Mouse (Mus musculus): ENCODE results near the gene Gpr155. TPM values are rescaled to one million over a fixed set of nuclear protein-coding genes. Genes with fewer than 3 reads are reported as not detected.

Gpr155 gene
- polyA plus RNA-seq, 1 experiment: 1.1 TPM

GRCm38 (mm10) chr2:73419285-73419684, 32.9 kb upstream of the Gpr155 start:
- TF ChIP-seq CTCF (IDR thresholded peaks at IDR 0.05; ENCODE audit: control insufficient read depth, insufficient read depth, insufficient replicate concordance, low read depth, low read length): no peak; the same call in 1 of the 2 replicates
- Histone ChIP-seq H3K4me3 (ENCODE audit: control insufficient read depth, low read depth, low read length) (no peak overlapping the region), H3K36me3 (ENCODE audit: control insufficient read depth, insufficient read depth, low read length) (no peaks in the 10 kb centered on the region), H3K4me1 (ENCODE audit: control insufficient read depth, insufficient read depth, low read length) (no peaks in the 10 kb centered on the region), H3K27ac (ENCODE audit: control insufficient read depth, insufficient read depth, low read depth, low read length) (no peak overlapping the region), H3K27me3 (ENCODE audit: control insufficient read depth, insufficient read depth, low read length) (no peaks in the 10 kb centered on the region)

DNA sequence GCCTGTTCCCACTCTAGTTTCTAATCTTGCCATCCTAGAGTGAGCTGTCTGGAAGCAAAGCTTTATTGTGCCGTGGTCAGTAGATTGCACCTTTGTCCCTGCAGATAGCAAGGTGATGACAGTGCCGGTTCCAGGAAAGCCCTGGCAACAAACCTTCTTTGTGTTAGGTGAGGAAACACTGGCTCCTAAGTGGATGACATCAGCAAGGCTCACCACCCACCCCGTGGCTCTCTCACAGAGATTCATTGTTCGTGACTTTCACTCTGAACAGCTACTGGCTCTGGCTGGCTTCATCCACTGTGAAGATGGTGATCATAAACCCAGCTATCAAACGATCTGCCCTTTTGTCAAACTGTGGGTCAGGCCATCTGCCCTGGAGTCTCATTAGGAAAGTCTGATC, 29.5 kb upstream of the Gpr155 start:
- Histone ChIP-seq H3K36me3 (ENCODE audit: control insufficient read depth, insufficient read depth, low read length) (no peaks in the 10 kb centered on the region), H3K4me3 (ENCODE audit: control insufficient read depth, low read depth, low read length) (no peak overlapping the region), H3K4me1 (ENCODE audit: control insufficient read depth, insufficient read depth, low read length) (no peaks in the 10 kb centered on the region), H3K27ac (ENCODE audit: control insufficient read depth, insufficient read depth, low read depth, low read length) (no peak overlapping the region), H3K27me3 (ENCODE audit: control insufficient read depth, insufficient read depth, low read length) (no peaks in the 10 kb centered on the region)
- TF ChIP-seq POLR2A (IDR thresholded peaks at IDR 0.05; ENCODE audit: control insufficient read depth, low read depth, low read length) (no peak), CTCF (IDR thresholded peaks at IDR 0.05; ENCODE audit: control insufficient read depth, insufficient read depth, insufficient replicate concordance, low read depth, low read length) (no peak)

- TF ChIP-seq CTCF (IDR thresholded peaks at IDR 0.05; ENCODE audit: control insufficient read depth, insufficient read depth, insufficient replicate concordance, low read depth, low read length): no peak
- TF ChIP-seq POLR2A (IDR thresholded peaks at IDR 0.05; ENCODE audit: control insufficient read depth, low read depth, low read length): no peak
- Histone ChIP-seq H3K4me3 (ENCODE audit: control insufficient read depth, low read depth, low read length) (no peak overlapping the region), H3K27ac (ENCODE audit: control insufficient read depth, insufficient read depth, low read depth, low read length) (no peak overlapping the region), H3K4me1 (ENCODE audit: control insufficient read depth, insufficient read depth, low read length) (no peaks in the 10 kb centered on the region), H3K27me3 (ENCODE audit: control insufficient read depth, insufficient read depth, low read length) (no peaks in the 10 kb centered on the region), H3K36me3 (ENCODE audit: control insufficient read depth, insufficient read depth, low read length) (no peaks in the 10 kb centered on the region)
Observed at GRCm38 (mm10) chr2:73410076-73410475, 23.7 kb upstream of the Gpr155 start.

DNA sequence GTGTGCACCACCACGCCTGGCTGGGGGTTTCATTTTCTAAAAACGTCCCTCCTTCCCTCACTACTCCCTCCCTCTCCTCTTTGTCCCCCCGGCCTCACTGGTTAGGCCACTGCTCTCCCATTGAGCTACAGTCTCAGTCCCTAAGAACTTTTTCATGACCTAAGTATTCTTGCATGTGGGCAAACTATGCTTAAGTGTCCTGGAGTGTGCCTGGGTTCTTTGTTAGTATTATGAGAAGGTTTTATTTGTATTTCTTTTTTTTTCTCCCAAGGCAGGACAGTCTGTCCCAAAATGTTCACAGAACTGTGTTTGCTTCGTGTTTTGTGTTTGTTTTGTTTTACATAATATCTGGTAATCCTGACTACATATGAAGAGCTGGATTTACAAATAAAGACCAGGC, 21.3 kb upstream of the Gpr155 start:
- no peak for TF ChIP-seq POLR2A (IDR thresholded peaks at IDR 0.05; ENCODE audit: control insufficient read depth, low read depth, low read length)
- TF ChIP-seq CTCF (IDR thresholded peaks at IDR 0.05; ENCODE audit: control insufficient read depth, insufficient read depth, insufficient replicate concordance, low read depth, low read length): no peak
- Histone ChIP-seq H3K4me3 (ENCODE audit: control insufficient read depth, low read depth, low read length) (no peak overlapping the region), H3K4me1 (ENCODE audit: control insufficient read depth, insufficient read depth, low read length) (no peaks in the 10 kb centered on the region; the same call in 1 of the 2 replicates), H3K27me3 (ENCODE audit: control insufficient read depth, insufficient read depth, low read length) (no peaks in the 10 kb centered on the region), H3K36me3 (ENCODE audit: control insufficient read depth, insufficient read depth, low read length) (no peaks in the 10 kb centered on the region), H3K27ac (ENCODE audit: control insufficient read depth, insufficient read depth, low read depth, low read length) (no peak overlapping the region)

DNA sequence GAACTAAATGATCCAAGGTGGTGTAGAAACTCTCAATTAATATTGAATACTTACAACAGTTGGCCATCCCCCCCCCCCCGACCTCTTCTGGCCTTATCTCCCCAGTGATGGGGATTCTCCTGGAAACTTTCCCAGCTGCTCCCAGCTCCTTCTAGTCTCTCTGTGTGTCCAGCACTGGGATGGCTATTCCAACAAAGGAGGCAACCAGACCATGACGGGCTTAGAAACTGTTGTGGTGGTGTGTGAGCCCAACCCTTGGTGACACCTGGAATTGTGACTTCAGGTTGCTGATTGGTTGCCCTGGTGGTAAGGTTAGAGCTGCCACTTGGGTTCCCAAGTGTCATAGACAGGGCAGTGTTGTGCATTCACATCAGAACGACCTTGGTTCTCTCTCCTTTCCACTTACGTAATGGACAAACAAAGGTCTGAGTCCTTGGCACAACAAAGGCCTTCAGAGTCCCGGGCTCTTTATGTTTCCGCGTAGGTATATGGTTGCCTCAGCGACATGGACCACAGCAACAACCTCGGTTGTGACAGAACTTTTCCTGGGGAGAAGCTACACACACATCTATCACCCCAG, 20.1 kb upstream of the Gpr155 start:
- no peaks in the 10 kb centered on the region; the same call in 1 of the 2 replicates for H3K4me1 ChIP-seq (ENCODE audit: control insufficient read depth, insufficient read depth, low read length)
- H3K36me3 ChIP-seq (ENCODE audit: control insufficient read depth, insufficient read depth, low read length): no peaks in the 10 kb centered on the region
- H3K4me3 ChIP-seq (ENCODE audit: control insufficient read depth, low read depth, low read length): no peak overlapping the region
- H3K27ac ChIP-seq (ENCODE audit: control insufficient read depth, insufficient read depth, low read depth, low read length): no peak overlapping the region
- no peaks in the 10 kb centered on the region for H3K27me3 ChIP-seq (ENCODE audit: control insufficient read depth, insufficient read depth, low read length)
- TF ChIP-seq CTCF (IDR thresholded peaks at IDR 0.05; ENCODE audit: control insufficient read depth, insufficient read depth, insufficient replicate concordance, low read depth, low read length) (no peak), POLR2A (IDR thresholded peaks at IDR 0.05; ENCODE audit: control insufficient read depth, low read depth, low read length) (no peak)

DNA sequence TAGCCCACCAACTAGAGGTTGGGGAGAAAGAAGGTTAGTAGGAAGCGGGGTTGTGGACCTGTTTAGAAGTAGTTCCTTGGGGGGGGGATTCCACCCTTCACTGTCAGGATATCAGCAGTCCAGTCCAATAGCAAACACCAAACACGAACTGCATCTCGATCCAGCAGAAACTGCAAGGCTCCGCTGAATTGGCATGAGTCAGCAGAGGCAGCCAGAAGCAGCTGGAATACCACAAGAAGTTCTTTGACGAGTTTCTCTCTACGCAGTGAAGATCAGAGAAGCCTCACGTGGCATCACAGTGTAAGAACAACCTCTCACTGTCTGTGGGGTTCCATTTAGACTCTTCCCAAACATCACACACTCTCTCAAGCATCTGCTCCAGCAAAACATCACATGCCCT, 18.6 kb upstream of the Gpr155 start:
- Histone ChIP-seq H3K4me1 (ENCODE audit: control insufficient read depth, insufficient read depth, low read length) (no peaks in the 10 kb centered on the region; the same call in 1 of the 2 replicates), H3K36me3 (ENCODE audit: control insufficient read depth, insufficient read depth, low read length) (no peaks in the 10 kb centered on the region), H3K4me3 (ENCODE audit: control insufficient read depth, low read depth, low read length) (no peak overlapping the region), H3K27ac (ENCODE audit: control insufficient read depth, insufficient read depth, low read depth, low read length) (no peak overlapping the region), H3K27me3 (ENCODE audit: control insufficient read depth, insufficient read depth, low read length) (no peaks in the 10 kb centered on the region)
- no peak for TF ChIP-seq CTCF (IDR thresholded peaks at IDR 0.05; ENCODE audit: control insufficient read depth, insufficient read depth, insufficient replicate concordance, low read depth, low read length)
- TF ChIP-seq POLR2A (IDR thresholded peaks at IDR 0.05; ENCODE audit: control insufficient read depth, low read depth, low read length): no peak

GRCm38 (mm10) chr2:73404442-73404841, 18.1 kb upstream of the Gpr155 start:
- TF ChIP-seq CTCF (IDR thresholded peaks at IDR 0.05; ENCODE audit: control insufficient read depth, insufficient read depth, insufficient replicate concordance, low read depth, low read length) (no peak), POLR2A (IDR thresholded peaks at IDR 0.05; ENCODE audit: control insufficient read depth, low read depth, low read length) (no peak)
- no peak overlapping the region for H3K4me3 ChIP-seq (ENCODE audit: control insufficient read depth, low read depth, low read length)
- H3K36me3 ChIP-seq (ENCODE audit: control insufficient read depth, insufficient read depth, low read length): no peaks in the 10 kb centered on the region
- no peaks in the 10 kb centered on the region for H3K27me3 ChIP-seq (ENCODE audit: control insufficient read depth, insufficient read depth, low read length)
- H3K27ac ChIP-seq (ENCODE audit: control insufficient read depth, insufficient read depth, low read depth, low read length): no peak overlapping the region
- H3K4me1 ChIP-seq (ENCODE audit: control insufficient read depth, insufficient read depth, low read length): no peaks in the 10 kb centered on the region; the same call in 1 of the 2 replicates

All from testis, adult 2 months (tissue).